Mouse (Mus musculus): ENCODE results near the gene Hoxd13.

The Hoxd13 gene

GRCm38 (mm10) chr2:74667842-74668357 lies at the start of gene Hoxd13:
TSS of gene Hoxd13 (plus strand) at chr2:74668310.
- DNase-seq (ENCODE audit: low spot score in 2 of 2) = no peak

DNA sequence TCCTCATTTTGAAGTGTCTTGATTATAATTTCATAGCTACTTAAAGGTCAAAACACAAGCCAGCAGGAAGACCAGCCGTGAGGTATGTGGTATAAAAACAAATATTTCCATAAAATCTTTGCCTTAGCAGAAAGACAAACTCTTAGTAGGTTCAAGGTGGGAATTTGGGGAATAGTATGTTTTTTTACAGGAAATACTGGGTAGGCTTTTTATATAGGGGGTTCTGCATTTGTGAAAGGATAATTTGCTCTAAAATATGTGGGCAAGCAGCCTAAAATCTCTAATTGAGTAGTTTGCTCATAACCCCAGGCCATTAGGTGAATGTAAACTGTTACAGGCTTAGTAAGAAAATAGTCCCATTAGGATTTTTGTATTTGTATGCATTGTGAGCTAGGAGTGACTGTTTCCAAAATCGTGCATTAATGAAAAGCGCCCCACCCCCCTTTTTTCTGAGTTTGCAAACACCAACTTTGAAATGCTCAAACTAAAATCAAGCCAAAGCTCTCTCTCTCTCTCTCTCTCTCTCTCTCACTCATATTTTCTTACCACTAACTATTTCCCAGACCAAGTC lies 48.3 kb upstream of the Hoxd13 start:
- no peak for DNase-seq (ENCODE audit: low spot score in 2 of 2)

DNA sequence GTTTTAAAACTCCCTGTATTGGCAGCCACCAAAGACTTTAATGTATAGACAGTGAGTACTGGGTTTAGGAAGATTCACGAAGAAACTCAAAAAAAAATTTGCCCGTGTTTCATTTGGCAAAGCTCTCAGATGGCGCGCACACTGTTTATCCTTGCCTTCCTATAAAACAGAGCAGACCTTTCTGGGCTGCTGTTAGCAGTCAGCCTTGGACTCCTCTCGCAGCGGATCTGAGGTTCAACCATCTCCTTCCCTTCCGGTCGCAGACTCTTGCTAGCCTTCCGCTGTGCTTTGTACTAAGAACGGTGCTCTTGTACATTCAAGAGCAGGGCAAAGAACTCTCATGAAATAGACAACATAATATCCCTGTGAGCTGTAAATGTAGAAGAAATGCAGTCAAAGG lies 47.7 kb upstream of the Hoxd13 start:
- DNase-seq (ENCODE audit: low spot score in 2 of 2) = no peak

DNA sequence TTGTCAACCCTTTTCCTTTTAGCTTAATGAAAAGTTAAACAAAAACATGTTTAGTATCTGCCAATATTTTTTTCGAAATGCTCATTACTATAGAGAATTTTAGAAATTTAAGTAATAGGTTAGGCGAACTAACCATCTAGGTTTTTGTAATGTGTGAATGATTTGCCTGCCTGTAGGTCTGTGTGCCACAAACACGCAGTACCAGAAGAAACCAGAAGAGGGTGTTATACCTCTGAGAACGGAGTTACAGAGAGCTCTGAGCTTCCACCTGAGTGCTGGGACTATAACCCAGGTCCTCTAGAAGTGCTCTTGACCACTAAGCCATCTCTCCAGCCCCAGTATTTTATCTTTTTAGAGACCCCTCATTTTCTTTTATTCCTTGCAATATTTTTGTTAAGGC lies 32.7 kb upstream of the Hoxd13 start:
- no peak for DNase-seq (ENCODE audit: low spot score in 2 of 2)

- DNase-seq (ENCODE audit: low spot score in 2 of 2) = no peak
Measured at GRCm38 (mm10) chr2:74642431-74642830, 25.7 kb upstream of the Hoxd13 start.

DNA sequence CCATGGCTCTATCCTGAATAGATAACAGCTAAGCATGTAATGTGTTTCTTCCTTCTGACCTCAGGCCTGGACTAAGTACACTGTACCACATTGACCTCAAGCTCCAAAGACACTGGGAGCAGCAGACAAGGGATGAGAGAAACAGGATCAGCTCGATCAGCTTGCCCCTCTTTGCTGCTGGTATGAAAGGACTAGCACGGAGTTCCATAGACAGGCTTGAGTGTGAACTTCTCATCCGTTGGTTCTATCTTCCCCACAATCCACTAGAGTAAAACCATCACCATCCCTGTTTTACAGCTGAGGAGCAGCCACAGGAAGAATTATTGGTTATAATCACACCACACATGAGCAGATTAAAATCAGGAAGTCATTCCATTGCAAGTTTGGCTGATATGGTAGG lies 22.5 kb upstream of the Hoxd13 start:
- no peak for DNase-seq (ENCODE audit: low spot score in 2 of 2)

DNA sequence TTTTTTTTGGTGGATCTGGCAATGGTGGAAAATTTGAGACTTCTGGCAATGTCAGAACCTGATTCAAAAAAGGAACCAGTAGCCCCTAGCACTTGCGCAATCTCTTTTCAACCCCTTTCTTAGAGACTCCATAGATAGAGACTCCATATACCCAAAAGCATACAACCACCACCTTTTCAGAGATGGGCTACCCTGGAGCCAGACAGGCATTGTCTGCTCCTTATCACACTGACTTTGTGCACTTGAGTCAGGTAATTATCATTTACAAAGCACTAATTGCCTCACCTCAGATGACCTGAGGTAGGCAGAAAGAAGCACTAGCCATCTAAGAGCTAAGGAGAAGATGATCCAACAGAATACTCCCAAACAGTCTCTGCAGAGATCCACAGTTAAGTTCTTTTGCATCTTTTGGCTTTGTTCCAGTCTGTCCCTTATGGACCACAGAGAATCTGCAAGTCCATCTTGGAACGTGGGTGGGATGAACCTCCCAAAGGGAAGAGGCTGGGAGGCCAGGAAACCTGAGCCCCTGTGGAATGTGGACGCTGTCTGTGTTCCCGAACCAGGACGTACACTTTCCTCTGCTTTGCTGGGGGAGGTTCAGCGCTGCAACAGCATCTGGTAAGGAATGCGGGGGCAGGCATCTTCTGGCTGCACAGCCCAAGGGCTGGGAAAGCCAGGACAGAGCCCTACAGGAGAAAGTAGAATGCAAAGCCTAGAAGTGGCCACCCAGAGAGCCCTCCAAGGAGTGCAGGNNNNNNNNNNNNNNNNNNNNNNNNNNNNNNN lies 20.8 kb upstream of the Hoxd13 start:
- DNase-seq (ENCODE audit: low spot score in 2 of 2) = no peak

DNA sequence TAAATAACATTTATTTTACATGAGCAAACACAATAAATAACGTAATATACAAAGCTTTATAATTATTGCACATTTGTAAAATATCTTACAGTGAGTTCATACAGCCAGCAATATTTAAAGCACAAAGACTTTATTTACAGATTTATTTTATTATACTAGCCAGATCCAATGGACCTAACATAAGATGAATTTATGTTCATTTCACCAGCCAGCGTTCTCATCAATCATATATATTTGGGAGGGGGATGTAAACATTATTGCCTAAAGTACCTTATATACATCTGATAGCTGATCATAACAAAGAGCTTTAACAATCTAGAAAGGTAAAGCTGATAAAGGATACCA lies 15.1 kb upstream of the Hoxd13 start:
- no peak for DNase-seq (ENCODE audit: low spot score in 2 of 2)

GRCm38 (mm10) chr2:74653781-74654535 lies 14.2 kb upstream of the Hoxd13 start:
- no peak for DNase-seq (ENCODE audit: low spot score in 2 of 2)

DNA sequence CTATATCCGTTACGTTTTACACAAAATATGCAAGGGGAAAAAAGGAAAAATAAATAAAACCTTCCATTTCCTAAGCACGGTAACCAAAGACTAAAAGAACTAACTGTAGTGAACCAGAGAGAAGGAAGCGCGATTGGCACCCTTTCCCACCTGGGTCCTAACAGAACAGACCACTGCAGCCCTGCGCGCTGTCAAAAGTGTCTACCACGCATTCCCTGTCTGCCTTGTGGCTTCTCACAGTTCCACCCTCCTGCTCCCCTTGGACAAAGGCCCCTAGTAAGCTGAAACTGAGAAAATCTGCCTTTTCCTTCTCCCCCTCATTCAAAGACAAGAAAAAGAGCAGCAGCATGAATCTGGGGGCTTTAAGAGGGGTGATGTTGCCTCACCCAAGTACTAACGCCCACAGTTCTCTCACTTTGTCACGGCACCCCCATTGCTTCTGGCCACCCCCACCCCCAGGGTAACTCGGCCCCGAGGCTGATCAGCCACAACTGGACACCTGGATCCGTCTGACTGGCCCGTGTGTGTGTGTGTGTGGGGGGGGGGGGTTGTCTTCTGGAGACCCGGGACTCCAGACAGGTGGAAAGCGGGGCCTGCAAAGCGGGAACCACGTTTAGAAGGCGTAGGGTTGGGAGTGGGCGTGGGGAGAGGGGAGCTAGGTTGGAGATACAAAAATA lies 13.2 kb upstream of the Hoxd13 start:
- no peak for DNase-seq (ENCODE audit: low spot score in 2 of 2)

DNA sequence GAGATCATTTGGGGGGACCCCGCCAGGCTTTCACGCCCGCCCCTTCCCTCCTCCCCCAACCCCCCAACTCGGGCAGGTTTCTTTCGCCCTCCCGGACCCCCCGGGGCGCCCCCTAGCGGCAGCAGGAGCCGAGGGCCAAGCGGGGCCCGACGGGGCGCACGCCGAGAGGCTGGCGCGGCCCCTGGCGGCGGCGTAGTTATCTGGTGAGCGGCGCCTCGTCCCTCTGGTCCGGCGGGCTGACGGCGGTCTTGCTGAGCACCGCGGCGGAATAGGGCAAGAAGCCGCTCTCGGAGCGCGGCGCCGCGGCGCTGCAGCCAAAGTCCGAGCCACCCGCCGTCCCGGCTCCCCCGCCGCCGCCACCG lies 12.7 kb upstream of the Hoxd13 start:
- DNase-seq (ENCODE audit: low spot score in 2 of 2) = no peak

- no peak for DNase-seq (ENCODE audit: low spot score in 2 of 2)
Measured at GRCm38 (mm10) chr2:74655821-74656631, 12.1 kb upstream of the Hoxd13 start.

DNA sequence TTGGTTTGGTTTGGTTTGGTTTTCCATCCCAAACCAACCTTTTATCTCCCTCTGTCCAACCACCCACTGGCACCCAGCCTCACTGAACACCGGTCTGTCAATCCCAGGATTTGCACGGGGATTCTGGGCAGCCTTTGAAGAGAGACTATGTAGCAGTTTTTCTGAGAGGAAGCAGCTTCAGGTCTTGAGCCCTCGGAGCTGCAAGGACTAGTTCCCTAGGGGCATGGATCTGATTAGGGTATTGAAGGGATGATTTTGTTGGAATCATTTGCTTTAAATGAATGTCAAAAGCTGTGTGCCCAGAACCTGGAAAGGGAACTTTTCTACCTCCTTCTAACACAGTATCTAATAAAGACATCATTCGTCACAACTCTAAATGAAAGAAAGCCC lies 11.5 kb upstream of the Hoxd13 start:
- DNase-seq (ENCODE audit: low spot score in 2 of 2) = no peak

DNA sequence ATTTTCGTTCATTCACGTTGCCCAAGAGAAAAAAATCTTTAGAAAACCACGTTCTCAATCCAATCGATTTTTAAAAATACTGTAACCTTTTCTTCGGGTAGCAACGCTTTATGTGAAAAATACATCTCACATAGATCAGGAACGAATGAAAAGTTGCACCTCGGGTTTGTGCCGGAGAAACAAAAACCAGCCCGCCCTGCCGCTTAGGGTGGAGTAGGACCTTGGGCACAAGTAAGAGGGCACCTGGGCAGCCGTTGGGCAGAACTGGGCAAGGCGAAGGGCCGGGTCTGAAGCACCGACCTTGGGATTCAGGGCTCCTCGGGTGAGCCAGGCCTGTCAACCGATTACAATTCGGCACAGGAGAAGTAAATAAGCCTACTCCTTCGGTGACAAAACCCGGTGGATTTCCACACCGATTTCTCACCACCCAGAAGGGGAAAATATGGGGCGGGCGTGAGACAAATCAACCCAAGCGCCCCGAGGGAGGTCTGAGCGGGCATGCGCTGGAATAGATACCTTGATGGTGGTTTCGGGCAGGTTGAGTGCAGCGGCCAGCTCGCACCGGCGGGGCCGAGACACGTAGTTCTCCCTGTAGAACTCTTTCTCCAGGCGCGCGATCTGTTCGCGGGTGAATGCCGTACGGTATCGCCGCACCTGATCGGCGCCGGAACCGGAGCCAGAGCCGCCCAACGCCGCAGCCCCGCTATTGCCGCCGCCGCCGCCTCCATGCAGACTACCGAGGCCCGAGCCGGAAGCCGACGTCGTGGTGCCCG lies 10.7 kb upstream of the Hoxd13 start:
- DNase-seq (ENCODE audit: low spot score in 2 of 2) = no peak

- no peak for DNase-seq (ENCODE audit: low spot score in 2 of 2)
Measured at GRCm38 (mm10) chr2:74658024-74658666, 10.0 kb upstream of the Hoxd13 start.

DNA sequence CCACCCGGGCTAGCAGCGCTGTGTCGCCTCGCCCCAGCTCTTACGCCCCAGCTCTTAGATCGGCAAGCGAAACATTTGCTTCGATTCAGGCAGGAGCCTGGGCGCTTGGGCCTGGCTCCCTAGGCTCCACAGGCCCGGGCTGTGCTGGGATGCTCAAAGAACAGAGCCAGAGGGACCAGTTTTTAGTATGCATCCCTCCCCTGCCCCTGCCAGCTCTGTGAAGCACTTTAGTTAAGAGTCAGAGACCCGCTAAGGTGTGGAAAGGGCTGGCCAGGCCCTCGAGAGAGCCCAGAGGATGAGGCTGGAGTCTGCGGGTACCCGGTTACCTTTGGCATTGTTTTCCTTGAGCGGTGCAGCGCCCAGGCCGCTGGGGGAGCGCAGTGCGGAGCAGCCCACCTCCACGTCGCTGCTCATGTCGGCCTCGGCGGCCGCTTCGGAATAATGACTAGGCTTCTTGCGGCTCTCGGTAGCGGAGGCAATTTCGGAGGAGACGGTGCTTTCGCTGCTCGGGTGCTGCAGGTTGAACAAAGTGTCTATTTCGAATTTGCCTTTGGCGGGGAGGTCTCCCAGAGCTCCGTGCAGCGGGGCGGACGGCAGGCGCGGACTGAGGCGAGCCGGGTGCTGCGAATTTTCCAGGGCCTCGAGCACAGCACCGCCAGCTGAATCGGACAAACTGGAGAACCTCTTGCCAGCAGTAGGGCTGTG lies 9.3 kb upstream of the Hoxd13 start:
- no peak for DNase-seq (ENCODE audit: low spot score in 2 of 2)

- DNase-seq (ENCODE audit: low spot score in 2 of 2) = no peak
Measured at GRCm38 (mm10) chr2:74659507-74660005, 8.6 kb upstream of the Hoxd13 start, which contains the start of gene Evx2. TSS of gene Evx2 (minus strand) at chr2:74659557.

DNA sequence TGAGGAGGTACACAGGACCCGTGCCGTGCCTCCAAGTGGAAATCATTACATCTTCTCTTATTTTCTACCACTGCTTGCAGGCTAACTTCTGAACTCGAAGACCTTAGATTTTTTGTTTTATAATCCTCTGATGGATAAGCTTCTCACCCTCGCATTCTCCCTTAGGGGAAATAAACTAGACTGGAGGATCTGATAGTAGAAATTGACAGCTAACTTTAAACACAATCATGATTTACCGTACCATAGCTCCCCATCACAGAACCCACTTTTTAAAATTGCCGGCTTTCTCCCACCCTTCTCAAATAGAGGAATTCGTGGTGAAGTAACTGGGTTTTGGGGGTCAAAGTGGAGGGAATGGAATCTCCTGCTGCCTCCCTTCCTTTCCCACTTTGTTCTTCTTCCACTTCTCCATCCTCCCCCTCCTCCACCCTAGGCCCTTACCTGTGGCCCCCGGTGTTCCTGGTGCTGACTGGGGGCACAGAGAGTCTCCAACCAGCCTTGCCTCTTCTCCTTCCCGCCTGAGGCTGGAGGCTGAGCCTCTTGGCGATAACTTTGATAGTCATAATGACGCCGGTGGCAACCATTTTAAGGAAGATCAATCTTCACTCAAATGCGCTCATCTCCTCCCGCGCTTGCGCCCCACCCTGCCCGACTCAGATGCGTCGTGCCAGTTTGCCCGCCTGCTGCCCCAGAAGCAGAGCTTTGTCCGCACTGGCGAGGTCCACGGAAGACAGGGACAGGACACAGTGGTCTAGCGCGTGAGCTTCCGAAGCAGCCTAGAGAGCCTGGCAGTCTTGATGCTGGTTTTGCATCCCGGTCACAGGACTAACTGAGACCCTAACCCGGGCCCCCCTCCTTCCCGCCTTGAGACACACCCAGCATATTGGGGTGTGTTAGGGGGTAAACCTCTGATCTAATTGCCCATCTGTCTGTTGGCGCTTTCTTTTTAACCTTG lies 7.4 kb upstream of the Hoxd13 start:
- DNase-seq (ENCODE audit: low spot score in 2 of 2) = no peak

Data from right cerebral cortex, adult 2 months (tissue).